Mouse (Mus musculus) CH12.LX (cell line): Measurements from ENCODE around the gene Gria2.

Source experiments
- CHD2 ChIP-seq: IDR thresholded peaks from 2 replicates; pipeline ENCODE4 v1.6.1; 2011; ENCODE audit warnings: low read length, improper control_type of control experiment
- CTCF ChIP-seq, 2 experiments: IDR thresholded peaks in 1 of 2; conservative IDR thresholded peaks in 1 of 2; 2 replicates each; pipeline ENCODE4 v1.5.1; 2011 to 2012; ENCODE audit warnings: low read depth in 2 of 2, low read length in 2 of 2, improper control_type of control experiment in 1 of 2, inconsistent platforms in 1 of 2, mild to moderate bottlenecking in 1 of 2, moderate library complexity in 1 of 2
- ETS1 ChIP-seq: conservative IDR thresholded peaks from 2 replicates; pipeline ENCODE4 v1.6.1; 2012; ENCODE audit warnings: low read depth, mild to moderate bottlenecking, inconsistent platforms, low read length, improper control_type of control experiment, moderate library complexity
- MAFK ChIP-seq: IDR thresholded peaks from 2 replicates; pipeline ENCODE4 v1.6.1; 2011; ENCODE audit warnings: low read length, improper control_type of control experiment; ENCODE audit not compliant: insufficient replicate concordance
- MAX ChIP-seq: IDR thresholded peaks from 2 replicates; pipeline ENCODE4 v1.6.1; 2011; ENCODE audit warnings: low read length, improper control_type of control experiment
- MXI1 ChIP-seq: IDR thresholded peaks from 2 replicates; pipeline ENCODE4 v1.6.1; 2011; ENCODE audit warnings: mild to moderate bottlenecking, low read depth, low read length, improper control_type of control experiment
- POLR2A ChIP-seq: IDR thresholded peaks from 2 replicates; pipeline ENCODE4 v1.6.1; 2011; ENCODE audit warnings: low read depth, mild to moderate bottlenecking, improper control_type of control experiment, low read length
- USF1 ChIP-seq: IDR thresholded peaks from 2 replicates; pipeline ENCODE4 v1.6.1; 2014; ENCODE audit warnings: low read depth, mild to moderate bottlenecking, inconsistent platforms, low read length, improper control_type of control experiment
- ZNF384 ChIP-seq: IDR thresholded peaks from 2 replicates; pipeline ENCODE4 v1.6.1; 2012; ENCODE audit warnings: low read depth, low read length, improper control_type of control experiment, inconsistent platforms

DNA sequence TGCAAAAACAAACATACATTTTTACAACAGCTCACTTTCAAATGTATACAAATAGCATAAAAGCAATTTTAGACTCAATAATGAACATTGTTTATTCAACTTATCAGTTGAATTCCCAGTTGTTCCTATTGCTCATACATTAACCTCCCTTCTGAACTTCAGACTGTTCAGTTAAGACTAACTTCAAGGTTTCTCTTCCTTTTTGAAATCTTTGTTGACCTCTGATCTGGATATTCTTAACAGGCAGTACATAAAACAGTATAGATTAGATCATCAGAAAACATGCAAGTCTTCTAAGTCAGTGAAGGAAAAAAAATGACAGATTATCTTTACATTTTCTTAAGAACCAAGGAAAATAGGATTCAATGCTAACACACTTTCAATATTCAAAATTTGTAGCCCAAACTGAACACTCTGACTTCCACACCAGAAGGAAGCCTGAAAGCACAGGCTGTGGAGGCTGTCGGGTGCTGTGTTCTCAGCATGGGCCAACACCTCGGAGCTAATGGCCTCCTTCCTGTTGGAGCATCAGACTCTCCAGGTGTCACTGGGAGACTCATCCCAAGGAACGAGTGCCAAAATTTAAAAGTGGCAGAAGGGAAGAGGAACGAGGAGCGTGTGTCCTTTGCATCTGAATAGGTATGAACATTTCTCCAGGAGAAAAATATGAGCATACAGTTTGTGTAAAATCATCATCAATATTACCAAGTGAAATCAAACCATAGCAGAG, 33.0 kb downstream of the Gria2 start:
- TF ChIP-seq CHD2 (no peak), MAFK (no peak), CTCF (conservative IDR thresholded peaks at IDR 0.05 in 1 of 2, IDR thresholded peaks at IDR 0.05 in 1 of 2; ENCODE audit: low read depth in 2 of 2, low read length in 2 of 2) (no peak), MAX (no peak), ZNF384 (no peak), MXI1 (no peak), USF1 (no peak), POLR2A (no peak), ETS1 (no peak)
